Mouse (Mus musculus): Measurements from ENCODE around the gene Gdpd5.

GRCm38 (mm10) chr7:99504556-99504955, 123.3 kb downstream of the Gdpd5 start:
- TF ChIP-seq POLR2A (IDR thresholded peaks at IDR 0.05; ENCODE audit: low read depth, low read length) (no peak), CTCF (IDR thresholded peaks at IDR 0.05; ENCODE audit: extremely low read depth, insufficient read length, insufficient replicate concordance, low read depth, low read length) (no peak)
